Mouse (Mus musculus): Measurements from ENCODE around the gene Pcp4l1. TPM values are rescaled to one million over a fixed set of nuclear protein-coding genes. Genes with fewer than 3 reads are reported as not detected.

The Pcp4l1 gene
- polyA plus RNA-seq, 1 experiment from 2014 or later = 36.2 TPM

DNA sequence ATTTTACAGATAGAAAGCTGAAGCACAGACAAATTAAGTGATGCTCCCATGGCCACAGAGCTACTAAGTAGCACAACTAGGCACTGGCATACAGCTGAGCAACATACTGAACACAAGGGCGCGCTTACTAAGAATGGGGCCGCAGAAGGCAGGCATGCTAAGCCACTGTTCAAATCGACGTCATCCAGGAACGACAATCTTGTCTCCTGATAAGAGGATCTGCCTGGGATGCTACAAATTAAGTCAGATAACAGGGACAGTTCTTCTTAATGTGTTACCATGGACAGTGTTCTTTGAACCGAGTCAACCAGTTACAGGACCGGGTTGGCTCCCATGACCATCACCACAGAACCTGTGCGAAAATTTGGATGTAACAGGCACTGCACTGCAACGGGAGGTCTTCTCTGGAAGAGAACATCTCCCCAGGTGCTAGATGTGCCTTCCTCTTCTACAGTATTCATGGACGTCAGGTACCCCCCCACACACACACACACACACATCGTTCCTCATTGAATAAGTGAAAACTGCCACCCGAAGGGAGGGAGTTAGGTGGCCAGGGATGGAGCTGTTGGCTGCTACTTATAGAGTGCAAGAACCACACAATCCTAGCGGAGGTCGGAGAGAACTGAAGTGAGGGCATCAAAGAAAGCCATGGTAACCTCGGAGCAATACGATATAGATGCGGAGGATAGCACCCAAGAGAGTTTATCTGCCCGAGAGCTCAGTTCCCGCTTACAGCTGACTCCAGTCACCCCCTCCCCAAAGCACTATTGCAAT lies 834 bp downstream of the Pcp4l1 start:
- H3K36me3 ChIP-seq (ENCODE audit: control insufficient read depth, insufficient read depth, low read length) = no peaks in the 10 kb centered on the region
- peaks cover 29% of the 10 kb centered on the region for H3K4me1 ChIP-seq (ENCODE audit: control insufficient read depth, insufficient read depth, low read length)
- no peak; the same call in 1 of the 2 replicates for ATAC-seq (replicated peaks; ENCODE audit: insufficient number of reproducible peaks, low FRiP score, low TSS enrichment)
- H3K9ac ChIP-seq (ENCODE audit: low read depth, low read length) = peak overlapping the region; percentile 70
- no peak overlapping the region for H3K27ac ChIP-seq (ENCODE audit: low read depth, low read length)
- peaks cover 31% of the 10 kb centered on the region; the same call in 1 of the 2 replicates for H3K27me3 ChIP-seq (ENCODE audit: control insufficient read depth, insufficient read depth, low read length)
- H3K4me3 ChIP-seq (ENCODE audit: low read depth, low read length) = peak overlapping the region; percentile 70
- no peaks in the 10 kb centered on the region for H3K9me3 ChIP-seq (replicated peaks; ENCODE audit: control insufficient read depth, low read length)
- WGBS (ENCODE audit: insufficient replicate concordance) = 5% methylated on average over 20 of the region's 20 CpGs
- H3K4me2 ChIP-seq = peak overlapping the region; percentile 96

- no peak overlapping the region for H3K27ac ChIP-seq (ENCODE audit: low read depth, low read length)
- no peaks in the 10 kb centered on the region for H3K36me3 ChIP-seq (ENCODE audit: control insufficient read depth, insufficient read depth, low read length)
- H3K9me3 ChIP-seq (replicated peaks; ENCODE audit: control insufficient read depth, low read length) = no peaks in the 10 kb centered on the region
- 32% methylated on average over 11 of the region's 11 CpGs for WGBS (ENCODE audit: insufficient replicate concordance)
- H3K27me3 ChIP-seq (ENCODE audit: control insufficient read depth, insufficient read depth, low read length) = peaks cover 31% of the 10 kb centered on the region; the same call in 1 of the 2 replicates
- H3K4me3 ChIP-seq (ENCODE audit: low read depth, low read length) = no peak overlapping the region
- no peak overlapping the region for H3K9ac ChIP-seq (ENCODE audit: low read depth, low read length)
- H3K4me1 ChIP-seq (ENCODE audit: control insufficient read depth, insufficient read depth, low read length) = peaks cover 38% of the 10 kb centered on the region
- no peak for ATAC-seq (replicated peaks; ENCODE audit: insufficient number of reproducible peaks, low FRiP score, low TSS enrichment)
- peak overlapping the region; percentile 96 for H3K4me2 ChIP-seq
These were observed 1.9 kb downstream of the Pcp4l1 start for GRCm38 (mm10) chr1:171193911-171194830.

DNA sequence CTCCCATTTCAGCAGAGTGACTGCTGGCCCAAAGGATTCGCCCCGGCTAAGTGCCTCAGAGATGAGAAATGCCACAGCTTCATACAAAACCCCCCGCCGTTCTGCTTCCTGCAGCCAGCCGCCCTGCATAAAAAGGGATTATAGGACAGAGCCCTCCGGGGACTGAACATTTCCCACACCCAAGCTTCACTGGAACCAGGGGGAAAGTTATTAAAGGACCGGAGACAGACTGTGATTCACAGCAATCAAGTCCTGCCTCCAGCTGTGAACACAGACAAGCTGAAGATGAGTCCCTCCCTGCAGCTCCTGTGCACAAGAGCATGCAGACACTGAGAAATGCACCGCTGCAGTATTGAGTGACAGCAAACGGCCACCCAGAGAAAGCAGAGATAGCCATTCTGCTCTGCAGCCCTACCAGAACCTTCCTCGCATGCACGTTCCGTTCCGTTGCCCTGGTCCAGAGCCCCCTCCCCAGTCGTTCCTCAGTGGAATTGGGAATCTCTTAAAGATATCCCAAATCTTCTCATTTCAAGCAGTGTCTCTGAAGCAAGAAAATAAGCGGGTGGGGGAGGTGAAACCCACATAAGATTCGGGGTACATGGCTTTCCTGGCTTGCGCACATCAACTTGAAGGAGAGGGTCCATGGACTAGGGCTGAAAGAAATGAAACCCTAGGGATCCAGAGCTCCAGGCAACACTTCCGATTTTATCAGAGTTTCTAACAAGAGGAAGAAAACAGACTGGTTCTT lies 2.8 kb downstream of the Pcp4l1 start:
- H3K4me3 ChIP-seq (ENCODE audit: low read depth, low read length) = peak overlapping the region; percentile 29
- peaks cover 43% of the 10 kb centered on the region for H3K4me1 ChIP-seq (ENCODE audit: control insufficient read depth, insufficient read depth, low read length)
- H3K4me2 ChIP-seq = peak overlapping the region; percentile 57
- no peak for ATAC-seq (replicated peaks; ENCODE audit: insufficient number of reproducible peaks, low FRiP score, low TSS enrichment)
- H3K27me3 ChIP-seq (ENCODE audit: control insufficient read depth, insufficient read depth, low read length) = peaks cover 31% of the 10 kb centered on the region; the same call in 1 of the 2 replicates
- H3K36me3 ChIP-seq (ENCODE audit: control insufficient read depth, insufficient read depth, low read length) = no peaks in the 10 kb centered on the region
- H3K27ac ChIP-seq (ENCODE audit: low read depth, low read length) = no peak overlapping the region
- peak overlapping the region; percentile 44 for H3K9ac ChIP-seq (ENCODE audit: low read depth, low read length)
- WGBS (ENCODE audit: insufficient replicate concordance) = 7% methylated on average over 18 of the region's 18 CpGs
- H3K9me3 ChIP-seq (replicated peaks; ENCODE audit: control insufficient read depth, low read length) = no peaks in the 10 kb centered on the region

DNA sequence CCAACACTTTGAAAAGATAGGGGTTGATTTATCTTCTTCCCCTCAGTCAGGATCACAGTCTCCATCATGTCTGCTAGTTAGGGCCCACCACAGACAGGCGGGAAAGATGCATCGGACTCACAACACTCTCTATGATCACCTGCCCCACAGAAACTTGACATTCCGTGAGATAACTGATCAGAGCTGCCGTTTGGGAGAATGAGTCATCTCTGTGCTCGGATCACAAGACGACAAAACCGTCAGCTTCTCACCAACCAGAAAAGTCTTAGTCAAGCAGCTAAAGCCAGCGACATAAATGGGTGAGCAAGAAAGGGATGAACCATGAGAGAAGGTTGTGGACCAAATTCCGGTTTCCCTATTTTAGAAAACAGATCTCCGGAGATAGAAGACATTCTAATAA lies 3.8 kb downstream of the Pcp4l1 start:
- H3K9me3 ChIP-seq (replicated peaks; ENCODE audit: control insufficient read depth, low read length) = no peaks in the 10 kb centered on the region
- peaks cover 43% of the 10 kb centered on the region for H3K4me1 ChIP-seq (ENCODE audit: control insufficient read depth, insufficient read depth, low read length)
- H3K27ac ChIP-seq (ENCODE audit: low read depth, low read length) = no peak overlapping the region
- ATAC-seq (replicated peaks; ENCODE audit: insufficient number of reproducible peaks, low FRiP score, low TSS enrichment) = no peak
- H3K9ac ChIP-seq (ENCODE audit: low read depth, low read length) = no peak overlapping the region
- WGBS (ENCODE audit: insufficient replicate concordance) = 40% methylated on average over 10 of the region's 10 CpGs
- no peak overlapping the region for H3K4me2 ChIP-seq
- no peaks in the 10 kb centered on the region for H3K36me3 ChIP-seq (ENCODE audit: control insufficient read depth, insufficient read depth, low read length)
- no peak overlapping the region for H3K4me3 ChIP-seq (ENCODE audit: low read depth, low read length)
- H3K27me3 ChIP-seq (ENCODE audit: control insufficient read depth, insufficient read depth, low read length) = peaks cover 29% of the 10 kb centered on the region; the same call in 1 of the 2 replicates

GRCm38 (mm10) chr1:171190832-171191231 lies 5.2 kb downstream of the Pcp4l1 start:
- Histone ChIP-seq H3K27ac (ENCODE audit: low read depth, low read length) (no peak overlapping the region), H3K27me3 (ENCODE audit: control insufficient read depth, insufficient read depth, low read length) (peaks cover 26% of the 10 kb centered on the region; the same call in 1 of the 2 replicates), H3K9me3 (replicated peaks; ENCODE audit: control insufficient read depth, low read length) (no peaks in the 10 kb centered on the region), H3K4me1 (ENCODE audit: control insufficient read depth, insufficient read depth, low read length) (peaks cover 47% of the 10 kb centered on the region), H3K9ac (ENCODE audit: low read depth, low read length) (no peak overlapping the region), H3K36me3 (ENCODE audit: control insufficient read depth, insufficient read depth, low read length) (no peaks in the 10 kb centered on the region), H3K4me3 (ENCODE audit: low read depth, low read length) (no peak overlapping the region), H3K4me2 (no peak overlapping the region)
- no peak for ATAC-seq (replicated peaks; ENCODE audit: insufficient number of reproducible peaks, low FRiP score, low TSS enrichment)
- WGBS (ENCODE audit: insufficient replicate concordance) = 90% methylated on average over 9 of the region's 9 CpGs

GRCm38 (mm10) chr1:171189476-171190114 lies 6.5 kb downstream of the Pcp4l1 start:
- Histone ChIP-seq H3K36me3 (ENCODE audit: control insufficient read depth, insufficient read depth, low read length) (no peaks in the 10 kb centered on the region), H3K9me3 (replicated peaks; ENCODE audit: control insufficient read depth, low read length) (no peaks in the 10 kb centered on the region), H3K4me1 (ENCODE audit: control insufficient read depth, insufficient read depth, low read length) (peaks cover 44% of the 10 kb centered on the region), H3K27ac (ENCODE audit: low read depth, low read length) (peak overlapping the region; percentile 88), H3K27me3 (ENCODE audit: control insufficient read depth, insufficient read depth, low read length) (peaks cover 14% of the 10 kb centered on the region; the same call in 1 of the 2 replicates), H3K4me3 (ENCODE audit: low read depth, low read length) (no peak overlapping the region), H3K9ac (ENCODE audit: low read depth, low read length) (peak overlapping the region; percentile 24), H3K4me2 (peak overlapping the region; percentile 36)
- WGBS (ENCODE audit: insufficient replicate concordance) = 40% methylated on average over 14 of the region's 14 CpGs
- no peak; the same call in 1 of the 2 replicates for ATAC-seq (replicated peaks; ENCODE audit: insufficient number of reproducible peaks, low FRiP score, low TSS enrichment)

- H3K36me3 ChIP-seq (ENCODE audit: control insufficient read depth, insufficient read depth, low read length) = no peaks in the 10 kb centered on the region
- peak overlapping the region; percentile 36 for H3K4me2 ChIP-seq
- peaks cover 12% of the 10 kb centered on the region; the same call in 1 of the 2 replicates for H3K27me3 ChIP-seq (ENCODE audit: control insufficient read depth, insufficient read depth, low read length)
- no peak for ATAC-seq (replicated peaks; ENCODE audit: insufficient number of reproducible peaks, low FRiP score, low TSS enrichment)
- WGBS (ENCODE audit: insufficient replicate concordance) = 17% methylated on average over 8 of the region's 8 CpGs
- peak overlapping the region; percentile 88 for H3K27ac ChIP-seq (ENCODE audit: low read depth, low read length)
- peaks cover 41% of the 10 kb centered on the region for H3K4me1 ChIP-seq (ENCODE audit: control insufficient read depth, insufficient read depth, low read length)
- H3K4me3 ChIP-seq (ENCODE audit: low read depth, low read length) = no peak overlapping the region
- H3K9ac ChIP-seq (ENCODE audit: low read depth, low read length) = peak overlapping the region; percentile 24; the same call in 1 of the 2 replicates
- no peaks in the 10 kb centered on the region for H3K9me3 ChIP-seq (replicated peaks; ENCODE audit: control insufficient read depth, low read length)
These were observed 7.0 kb downstream of the Pcp4l1 start for GRCm38 (mm10) chr1:171189046-171189445.
